Mouse (Mus musculus) embryo, embryonic 10 days (tissue): Measurements from ENCODE around the gene Thrsp.
"Not testable (repeated sequence)": the region's sequence is repeated elsewhere in the genome, so short reads cannot be mapped to it uniquely, and the experiment has no call there.

ENCODE experiments used
- DNase-seq: peaks from one replicate; pipeline ENCODE4 v3.0.0-alpha.2; 2015; ENCODE audit warnings: low spot score

Thrsp gene

DNA sequence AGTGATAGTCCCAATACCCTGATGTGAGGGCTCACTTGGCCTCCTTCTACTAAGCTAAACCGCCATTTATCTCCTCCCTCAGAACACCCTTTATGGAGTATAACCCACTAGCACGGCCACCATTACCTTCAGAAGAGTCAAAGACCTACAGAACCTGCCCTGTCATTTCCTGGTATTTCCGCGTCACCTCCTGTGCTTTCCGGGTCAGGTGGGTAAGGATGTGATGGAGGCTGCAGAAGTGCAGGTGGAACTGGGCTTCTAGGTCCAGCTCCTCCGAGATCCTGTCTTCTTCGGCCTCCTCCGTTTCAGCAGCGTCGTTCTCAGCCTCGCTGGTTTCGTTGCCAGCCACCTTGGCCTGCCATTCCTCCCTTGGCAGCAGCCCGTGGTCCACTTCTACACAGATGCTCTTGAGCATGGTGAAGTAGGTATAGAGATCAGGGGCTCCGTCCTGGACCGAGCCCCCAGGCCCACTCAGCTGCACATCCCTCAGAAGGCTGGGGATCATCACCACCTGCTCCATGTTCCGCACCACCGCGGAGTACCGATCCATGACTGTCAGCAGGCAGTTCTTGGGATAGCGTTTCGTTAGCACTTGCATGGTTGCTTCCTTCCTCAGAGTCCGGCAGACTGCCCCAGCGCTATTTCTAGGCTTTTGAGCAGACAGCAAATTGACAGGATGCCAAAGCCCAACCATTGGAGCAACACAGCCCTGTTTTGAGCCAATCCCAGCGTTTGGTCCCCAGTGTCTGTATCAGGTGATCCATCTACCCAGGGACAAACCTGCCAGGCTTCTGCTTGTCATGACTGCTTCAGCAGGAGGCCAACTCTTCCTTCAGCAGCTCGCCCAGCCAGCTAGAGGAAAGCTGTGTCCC lies at the start of gene Thrsp:
Thrsp (minus strand) TSS at position 825 of the 872 bp plus-strand sequence.
- no peak for DNase-seq

GRCm38 (mm10) chr7:97455577-97455976 lies 38.0 kb upstream of the Thrsp start:
- DNase-seq, result no peak

DNA sequence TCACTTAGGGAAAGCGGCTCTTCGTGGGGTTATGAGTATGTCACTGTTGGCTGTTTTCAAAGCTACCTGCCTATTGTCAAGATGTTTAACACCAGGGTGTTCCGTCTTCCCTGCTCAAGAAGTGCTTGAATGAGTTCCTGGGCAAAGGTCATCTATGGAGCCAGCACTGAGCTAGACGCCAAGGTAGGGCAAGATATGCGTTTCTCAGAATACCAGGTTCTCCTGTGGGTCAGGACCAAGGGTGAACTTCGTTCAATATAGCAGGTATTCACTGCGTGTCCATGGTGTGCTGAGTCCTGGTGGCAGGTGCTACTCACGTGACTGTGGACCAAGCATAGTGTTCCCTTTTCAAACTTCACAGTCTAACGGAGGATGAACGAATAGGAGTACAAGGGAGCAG lies 37.3 kb upstream of the Thrsp start:
- no peak for DNase-seq

DNA sequence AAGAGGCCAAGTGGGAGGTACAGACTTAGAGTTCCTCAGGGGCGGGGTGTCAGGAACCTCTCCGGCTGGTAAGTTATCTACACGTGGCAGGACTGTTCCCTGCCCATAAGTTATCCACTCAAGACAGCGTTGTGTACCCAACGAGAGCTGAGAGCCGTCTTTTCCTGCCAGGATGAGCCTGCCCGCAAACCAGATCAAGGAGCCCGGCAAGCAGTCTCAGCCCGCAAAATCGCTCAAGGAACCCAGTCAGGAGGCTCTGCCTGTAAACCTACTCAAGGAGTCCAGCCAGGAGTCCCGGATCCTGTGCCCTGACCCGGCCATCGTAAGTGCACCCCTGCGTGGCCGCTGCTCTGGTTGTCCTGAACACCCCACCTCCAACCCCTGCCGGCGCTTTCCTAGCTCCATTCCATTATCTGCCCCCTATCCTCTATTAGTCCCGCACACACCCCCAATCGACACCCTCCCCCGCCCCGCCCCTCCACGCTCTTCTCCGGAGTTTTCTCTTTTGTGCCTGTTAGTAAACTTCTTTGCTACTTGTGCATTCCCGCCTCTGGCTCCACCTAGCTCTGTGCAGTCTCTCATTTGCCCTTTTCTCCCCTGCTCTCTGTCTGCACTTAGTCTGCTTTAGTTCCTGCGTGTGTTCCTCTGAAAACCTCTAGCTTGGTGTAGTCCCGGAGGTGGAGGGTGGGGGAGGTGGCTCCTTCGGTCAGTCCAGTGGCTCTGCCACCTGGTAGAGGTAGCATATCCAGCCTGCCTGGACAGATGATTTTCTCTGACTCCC lies 35.8 kb upstream of the Thrsp start:
- DNase-seq, result peak; percentile 25

GRCm38 (mm10) chr7:97452196-97452595 lies 34.7 kb upstream of the Thrsp start:
- DNase-seq, result no peak

GRCm38 (mm10) chr7:97451023-97451422 lies 33.5 kb upstream of the Thrsp start, which contains the start of gene Kctd14:
Gene Kctd14 (plus strand): TSS chr7:97451323.
- DNase-seq, result not testable (repeated sequence)

GRCm38 (mm10) chr7:97447050-97447531 lies 29.6 kb upstream of the Thrsp start:
- no peak for DNase-seq

DNA sequence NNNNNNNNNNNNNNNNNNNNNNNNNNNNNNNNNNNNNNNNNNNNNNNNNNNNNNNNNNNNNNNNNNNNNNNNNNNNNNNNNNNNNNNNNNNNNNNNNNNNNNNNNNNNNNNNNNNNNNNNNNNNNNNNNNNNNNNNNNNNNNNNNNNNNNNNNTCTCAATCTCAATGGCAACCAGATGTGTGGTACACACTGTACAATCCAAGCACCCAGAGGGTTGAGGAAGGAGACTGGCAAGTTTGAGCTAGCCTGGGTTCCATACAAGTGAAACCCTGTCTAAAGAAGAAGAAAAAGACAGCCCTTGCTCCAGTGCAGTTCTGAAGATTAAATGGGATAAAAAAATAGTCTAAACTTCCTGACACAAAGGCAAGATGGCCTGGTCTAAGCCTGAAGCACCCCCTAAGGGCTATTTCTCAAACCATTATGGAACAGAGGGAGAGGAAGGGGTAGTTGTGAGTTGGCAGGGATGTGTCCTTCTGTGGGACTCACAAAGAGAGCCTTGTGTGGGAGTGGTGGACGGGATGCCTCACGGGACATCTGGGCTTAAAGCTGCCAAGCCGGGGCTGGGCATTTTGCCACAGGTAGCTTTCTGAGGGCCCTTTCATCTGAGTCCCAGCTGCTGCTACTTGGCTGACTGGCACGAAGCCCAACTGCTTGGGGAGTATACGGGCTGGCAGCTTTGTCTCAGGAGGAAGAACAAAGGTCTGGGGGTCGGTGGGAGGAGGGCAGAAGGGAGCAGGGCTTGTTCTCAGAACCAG lies 28.8 kb upstream of the Thrsp start:
- no peak for DNase-seq

DNA sequence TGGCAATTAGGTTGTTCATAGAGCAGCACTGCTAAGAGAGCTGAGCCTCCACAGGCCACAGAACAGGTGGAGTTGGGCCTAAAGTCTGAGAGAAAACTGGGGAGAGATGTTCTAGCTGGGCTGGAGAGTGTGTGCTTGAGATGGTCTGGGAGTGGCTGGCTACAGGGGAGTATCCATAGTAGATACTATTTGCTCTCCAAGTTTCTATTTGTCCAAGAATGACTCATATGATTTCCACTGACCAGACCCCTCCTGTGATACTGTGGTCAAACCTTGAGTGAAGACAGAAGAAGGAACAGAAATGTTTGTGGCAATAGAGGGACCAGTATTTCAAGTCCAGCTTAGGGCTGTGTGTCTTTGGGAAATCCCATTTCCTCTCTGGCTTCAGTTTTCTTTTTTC lies 21.5 kb upstream of the Thrsp start:
- no peak for DNase-seq

DNA sequence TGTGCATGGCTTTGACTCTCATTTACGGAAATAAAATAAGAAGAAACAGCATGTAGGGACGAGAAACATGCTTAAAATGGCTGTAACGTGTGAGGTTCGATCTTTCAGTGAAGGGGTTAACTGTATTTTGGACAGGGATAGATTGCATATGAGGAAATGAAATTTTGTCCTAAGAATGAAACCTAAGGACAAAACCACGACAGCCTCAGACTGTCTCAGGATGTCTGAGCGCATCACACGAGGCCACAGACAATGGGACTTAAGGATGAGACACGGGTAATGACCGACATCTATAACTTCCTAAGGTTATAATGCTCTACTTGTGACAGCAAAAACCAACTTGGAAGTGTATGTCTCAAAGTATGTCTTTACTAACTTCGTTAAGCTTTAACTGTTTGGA lies 17.0 kb upstream of the Thrsp start:
- DNase-seq, result no peak

DNA sequence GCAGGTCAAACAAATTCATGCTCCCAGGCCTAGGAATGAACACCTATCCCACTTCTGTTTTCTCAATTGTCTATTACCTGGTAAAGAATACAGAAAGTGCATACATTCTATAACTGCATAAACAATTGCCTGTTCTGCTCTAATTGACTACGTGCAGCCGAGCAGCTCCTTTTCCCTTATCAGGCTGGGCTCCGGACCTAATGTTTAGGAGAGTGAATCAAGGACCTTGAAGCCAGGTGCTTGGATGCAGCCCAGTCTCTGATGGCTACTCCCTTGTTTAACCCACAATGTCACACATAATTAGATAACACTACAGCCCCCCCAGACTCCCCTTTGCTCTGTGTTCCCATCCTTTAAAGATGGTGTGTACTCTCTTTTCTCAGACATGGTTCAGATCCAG lies 16.0 kb upstream of the Thrsp start:
- not testable (repeated sequence) for DNase-seq

DNA sequence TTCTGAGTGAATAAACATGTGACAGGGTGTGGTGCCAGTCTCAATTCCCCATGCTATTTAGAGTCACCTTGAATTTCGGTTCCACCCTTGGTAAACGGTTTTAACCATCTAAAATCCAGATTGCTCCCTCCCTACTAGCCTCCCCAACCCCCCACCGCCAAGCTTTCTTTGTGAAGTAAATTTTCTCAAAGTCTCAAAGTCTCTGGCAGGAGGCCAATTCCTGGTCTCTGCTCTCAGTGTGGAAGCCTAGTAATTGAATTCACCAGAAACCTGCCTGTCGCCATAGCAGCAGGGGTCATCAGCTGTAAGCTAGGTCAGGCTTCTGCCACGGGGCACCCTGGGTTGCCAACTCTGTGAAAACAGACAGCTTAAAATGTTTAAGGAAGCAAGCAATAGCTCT lies 12.2 kb upstream of the Thrsp start:
- peak; percentile 72 for DNase-seq

- DNase-seq, result no peak
These were observed 10.4 kb upstream of the Thrsp start for GRCm38 (mm10) chr7:97427778-97428420.

DNA sequence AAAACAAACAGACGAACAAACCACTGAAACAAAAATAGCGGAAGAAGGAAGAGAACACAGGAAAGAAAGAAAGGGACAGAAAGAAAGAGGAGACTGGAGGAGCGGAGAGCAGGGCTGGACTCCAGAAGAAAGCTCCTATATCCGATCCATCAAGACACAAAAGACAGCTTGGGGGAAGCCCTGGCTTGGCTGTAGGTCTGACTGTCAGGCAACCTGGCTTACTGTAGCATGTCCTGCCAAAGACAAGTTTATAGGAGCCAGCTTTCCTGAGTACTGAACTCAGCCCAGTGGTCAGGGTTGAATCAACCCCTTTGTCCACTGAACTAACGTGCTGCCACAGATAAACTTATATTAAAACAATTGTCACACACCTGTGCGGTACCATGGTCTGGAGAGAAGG lies 9.8 kb upstream of the Thrsp start:
- DNase-seq, result no peak

GRCm38 (mm10) chr7:97426566-97426965 lies 9.0 kb upstream of the Thrsp start:
- no peak for DNase-seq

DNA sequence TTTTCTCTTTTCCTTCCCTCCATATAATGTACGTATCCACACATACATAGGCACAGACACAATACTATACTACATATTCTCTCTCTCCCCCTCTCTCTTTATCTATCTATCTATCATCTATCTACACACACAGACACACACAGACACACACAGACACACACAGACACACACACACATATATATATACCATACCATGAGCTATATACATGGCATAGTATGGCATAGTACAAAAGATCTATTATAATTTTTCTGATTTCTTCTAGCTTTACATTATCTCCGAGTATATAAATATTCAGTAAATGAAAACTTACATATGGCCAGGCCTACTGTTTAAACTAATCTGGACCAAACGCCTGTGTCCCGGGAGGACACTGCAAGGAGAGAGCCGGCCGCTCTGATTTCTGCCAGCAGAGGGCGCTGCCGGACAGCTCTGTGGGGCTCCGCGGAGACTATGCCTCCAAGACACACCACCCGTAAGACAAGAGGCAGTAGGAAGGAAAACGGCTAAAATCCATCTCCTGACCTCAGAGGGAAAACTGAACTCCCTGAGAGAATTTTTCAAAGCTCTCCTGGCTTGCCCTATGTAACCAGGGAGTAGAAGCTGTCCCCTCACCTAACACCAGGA lies 7.2 kb upstream of the Thrsp start:
- peak; percentile 81 for DNase-seq

GRCm38 (mm10) chr7:97423754-97424153 lies 6.2 kb upstream of the Thrsp start:
- no peak for DNase-seq

DNA sequence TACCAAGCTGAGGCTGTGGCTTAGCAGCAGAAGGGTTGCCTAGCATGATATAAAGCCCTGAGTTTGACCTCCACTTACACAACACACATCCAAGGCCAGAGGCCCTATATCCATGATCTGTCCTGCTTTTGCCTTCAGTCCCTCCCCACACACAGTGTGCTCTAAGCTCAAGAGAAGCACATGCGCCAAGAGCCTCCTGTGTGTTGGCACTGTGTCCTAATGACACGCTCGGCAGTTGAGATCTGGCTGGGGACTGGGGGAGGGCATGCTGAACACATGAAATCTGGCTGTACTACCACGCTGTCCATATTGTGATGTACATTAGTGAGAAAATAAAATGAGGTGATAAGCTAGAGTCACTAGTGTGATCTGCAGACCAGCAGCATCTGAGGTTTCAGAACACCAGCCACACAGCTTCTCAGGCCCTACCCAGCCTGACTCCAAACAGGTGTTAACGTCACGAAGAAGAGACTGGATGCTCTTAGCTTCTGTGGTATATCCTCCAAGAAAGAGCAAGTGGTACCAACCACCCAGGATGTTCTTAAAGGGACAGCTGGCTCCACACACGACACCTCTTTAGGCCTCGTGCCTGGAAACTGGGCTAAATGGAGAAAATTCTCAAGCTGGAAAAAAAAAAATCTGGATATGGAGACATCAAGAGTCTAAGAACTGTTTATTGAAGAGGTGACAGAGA lies 3.6 kb upstream of the Thrsp start:
- no peak for DNase-seq

DNA sequence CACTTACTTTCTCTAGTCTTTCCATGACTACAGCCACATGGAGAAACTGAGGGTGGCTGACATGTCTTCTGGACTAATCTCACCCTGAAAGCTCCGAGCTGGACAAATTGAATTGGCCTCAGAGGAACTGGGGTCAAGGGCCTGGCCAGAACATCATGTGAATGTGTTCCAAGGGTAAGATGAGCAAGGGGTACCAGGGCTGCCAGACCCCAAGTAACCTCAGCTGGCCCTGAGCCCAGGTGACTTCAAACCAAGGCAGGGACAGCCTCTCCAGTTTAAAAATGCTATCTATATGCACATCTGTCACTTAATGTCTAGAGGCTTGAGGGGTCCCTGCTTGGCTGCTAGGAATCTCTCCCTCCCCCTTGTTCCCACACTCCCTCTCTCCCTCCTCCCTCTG lies 2.9 kb upstream of the Thrsp start:
- DNase-seq, result no peak

DNA sequence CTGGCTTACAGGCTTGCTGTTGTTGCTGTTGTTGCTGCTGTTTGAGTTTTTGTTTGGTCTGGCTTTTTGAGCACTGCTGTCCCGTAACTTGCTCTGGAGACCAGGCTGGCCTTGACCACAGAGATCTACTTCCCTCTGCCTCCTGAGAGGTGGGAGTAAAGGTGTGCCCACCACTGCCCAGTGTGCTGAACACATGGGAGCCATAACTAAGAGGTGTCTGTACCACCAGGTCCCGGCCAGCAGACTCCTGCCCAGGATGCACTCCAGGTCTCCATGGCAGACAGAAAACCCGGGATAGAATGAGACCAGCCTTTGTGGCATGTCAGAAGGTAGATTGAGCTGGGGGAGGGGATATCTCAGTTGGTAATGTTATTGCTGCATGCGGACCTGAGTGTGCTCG lies 1.6 kb upstream of the Thrsp start:
- no peak for DNase-seq

GRCm38 (mm10) chr7:97418717-97419116 lies 1.2 kb upstream of the Thrsp start:
- DNase-seq, result no peak
